Mouse (Mus musculus) T-cell, adult 2 months (primary cell): ENCODE results near the gene Olfr895.

ENCODE experiments used
- DNase-seq: peaks from one replicate; pipeline ENCODE4 v3.0.0; 2022; ENCODE audit warnings: low spot score

Olfr895 gene

DNA sequence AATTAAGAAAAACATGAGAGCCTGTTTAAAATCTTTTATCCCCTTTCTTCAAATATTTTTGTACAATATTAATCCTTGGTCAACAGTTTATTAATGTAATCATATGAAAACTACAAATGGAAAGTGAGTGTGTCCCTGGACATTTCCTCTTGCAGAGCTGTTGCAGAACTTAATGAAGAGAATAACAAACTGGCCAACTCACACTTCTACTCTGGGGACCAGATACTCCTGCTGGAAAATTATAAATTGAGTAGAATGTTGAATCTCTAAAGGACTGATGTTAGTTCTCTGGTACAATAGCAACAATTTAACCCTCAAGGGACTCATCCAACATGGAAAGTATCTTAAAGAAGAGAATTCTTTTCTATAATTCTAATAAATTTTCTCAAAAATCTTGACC lies at the start of gene Olfr895:
Olfr895 (plus strand) TSS at position 301 of the 400 bp plus-strand sequence.
- no peak for DNase-seq

GRCm38 (mm10) chr9:38252474-38252873 lies 15.2 kb upstream of the Olfr895 start, which contains the start of gene Olfr143:
TSS of gene Olfr143 (plus strand) at chr9:38252774.
- no peak for DNase-seq

DNA sequence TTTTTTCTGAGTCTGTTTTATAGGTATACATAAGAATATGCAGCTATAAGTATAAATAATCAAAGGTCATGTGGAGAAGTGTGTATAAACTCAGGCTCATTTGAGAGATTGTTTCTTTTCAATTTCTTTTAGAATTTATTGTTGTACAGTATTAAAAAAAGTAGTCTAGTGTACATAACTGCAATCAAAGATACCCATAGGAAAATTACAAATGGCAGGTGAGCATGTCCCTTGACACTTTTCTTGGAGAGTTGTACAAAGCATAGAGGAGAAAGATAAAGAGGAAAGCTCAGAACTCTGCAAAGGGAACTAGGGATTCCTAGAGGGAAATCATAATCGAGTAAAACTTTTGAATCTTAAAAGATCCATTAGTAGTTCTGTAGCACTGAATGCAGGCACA lies 23.2 kb downstream of the Olfr895 start, which contains the start of gene Olfr896-ps1:
Olfr896-ps1 (plus strand) TSS at position 301 of the 400 bp plus-strand sequence.
- DNase-seq: no peak
